Mouse (Mus musculus): ENCODE results near the gene Fam118b. TPM values are rescaled to one million over a fixed set of nuclear protein-coding genes. Genes with fewer than 3 reads are reported as not detected.
A peak's percentile ranks its signal among the peaks of the same experiment; 100 is the strongest.

Gene Fam118b
- 34.1 and 36.6 TPM in 2 replicates for polyA plus RNA-seq (2014; fragmentation: Nextera tagmentation; extraction: Ambion mirVana)

DNA sequence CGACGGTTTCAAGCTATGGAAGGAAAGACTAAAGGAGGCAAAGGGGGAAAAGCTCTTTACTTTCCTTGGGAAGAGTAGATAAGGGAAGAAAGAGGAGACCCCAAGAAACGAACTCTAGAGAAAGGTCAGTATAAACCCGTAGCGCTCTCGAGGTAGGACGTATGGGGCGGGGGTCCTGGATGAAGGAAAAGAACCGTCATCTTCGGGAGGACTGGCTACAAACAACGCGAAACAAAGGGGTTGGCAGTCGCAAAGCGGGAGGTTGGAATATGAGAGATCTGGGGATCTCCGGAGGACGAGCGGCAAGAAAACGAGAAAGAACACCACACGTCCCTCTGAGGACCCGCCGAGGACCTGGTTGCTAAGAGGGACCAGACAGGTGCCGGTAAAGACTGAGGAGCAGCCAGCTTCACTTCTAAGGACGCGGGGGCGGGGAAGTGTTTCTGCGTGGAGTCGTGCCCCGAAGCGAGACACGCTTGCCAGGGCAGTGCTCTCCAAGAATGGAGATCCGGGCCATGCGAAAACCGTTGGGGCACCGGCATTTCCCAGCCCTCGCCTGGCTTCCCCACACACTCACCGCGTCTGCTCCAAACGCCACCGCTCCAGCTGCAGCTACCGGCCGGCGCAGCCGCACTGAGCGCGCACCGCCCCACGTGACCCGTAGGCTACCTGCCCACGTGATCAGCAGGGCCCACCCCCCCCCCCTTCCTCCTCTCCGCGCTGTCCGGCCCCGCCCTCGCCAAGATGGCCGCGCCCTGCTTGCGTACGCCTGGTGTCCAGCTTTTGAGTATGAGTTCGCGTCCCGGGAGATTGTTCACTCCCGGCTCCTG lies at the start of gene Fam118b, which contains the start of gene Rpusd4:
Fam118b (minus strand) TSS at position 660 of the 830 bp plus-strand sequence.
Rpusd4 (plus strand) TSS at position 720 of the 830 bp plus-strand sequence.
- Histone ChIP-seq H3K4me1 (ENCODE audit: control insufficient read depth, insufficient read depth, low read length) (peaks cover 5% of the 10 kb centered on the region; the same call in 1 of the 2 replicates), H3K36me3 (ENCODE audit: control insufficient read depth, insufficient read depth, low read length) (peaks cover 2% of the 10 kb centered on the region), H3K9me3 (ENCODE audit: control insufficient read depth, low read depth, low read length) (no peaks in the 10 kb centered on the region), H3K9ac (replicated peaks; ENCODE audit: low read depth, low read length) (peak within 1 kb of the TSS; percentile 52), H3K4me3 (ENCODE audit: low read depth, low read length) (peak within 1 kb of the TSS; percentile 79), H3K4me2 (replicated peaks; ENCODE audit: low read depth, low read length) (peak within 1 kb of the TSS; percentile 67), H3K27ac (ENCODE audit: low read length) (peak within 1 kb of the TSS; percentile 23; the same call in 1 of the 2 replicates), H3K27me3 (ENCODE audit: control insufficient read depth, insufficient read depth, low read length) (no peaks in the 10 kb centered on the region)
- ATAC-seq (ENCODE audit: insufficient number of reproducible peaks, insufficient read depth, low FRiP score, low read depth): peak; percentile 95
- under 1% methylated on average over 62 of the region's 62 CpGs for WGBS

DNA sequence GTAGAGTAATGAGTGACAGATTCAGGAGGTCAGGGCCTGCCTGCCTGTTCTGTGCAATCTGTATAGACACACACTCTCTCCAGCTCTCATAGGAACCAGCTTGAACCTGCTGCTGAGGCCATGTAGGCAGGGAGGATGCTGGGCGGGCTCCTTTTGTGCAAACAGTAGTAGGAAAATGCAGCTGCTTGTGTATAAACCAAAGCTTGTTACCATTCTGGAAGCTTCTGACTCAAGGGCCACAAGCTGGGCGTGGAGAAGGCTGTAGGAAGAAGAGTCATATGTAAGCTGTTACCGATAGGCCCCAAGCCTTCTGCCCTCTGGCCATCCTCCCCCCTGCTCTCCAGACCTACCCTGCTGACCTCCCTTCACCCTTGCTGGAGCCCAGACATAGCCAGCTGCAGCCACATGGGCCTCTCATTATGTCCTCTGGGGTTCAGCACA lies 49.2 kb upstream of the Fam118b start:
- peak; percentile 50; the same call in 1 of the 2 replicates for ATAC-seq (ENCODE audit: insufficient number of reproducible peaks, insufficient read depth, low FRiP score, low read depth)
- Histone ChIP-seq H3K36me3 (ENCODE audit: control insufficient read depth, insufficient read depth, low read length) (no peaks in the 10 kb centered on the region), H3K4me3 (ENCODE audit: low read depth, low read length) (no peak overlapping the region), H3K27ac (ENCODE audit: low read length) (0 out of 2 replicates have a peak overlapping the region, but pooled peaks have one; percentile 44), H3K9ac (replicated peaks; ENCODE audit: low read depth, low read length) (no peak overlapping the region), H3K4me2 (replicated peaks; ENCODE audit: low read depth, low read length) (no peak overlapping the region), H3K9me3 (ENCODE audit: control insufficient read depth, low read depth, low read length) (no peaks in the 10 kb centered on the region), H3K4me1 (ENCODE audit: control insufficient read depth, insufficient read depth, low read length) (peaks cover 36% of the 10 kb centered on the region), H3K27me3 (ENCODE audit: control insufficient read depth, insufficient read depth, low read length) (no peaks in the 10 kb centered on the region)
- WGBS: 50% methylated on average over 3 of the region's 3 CpGs

DNA sequence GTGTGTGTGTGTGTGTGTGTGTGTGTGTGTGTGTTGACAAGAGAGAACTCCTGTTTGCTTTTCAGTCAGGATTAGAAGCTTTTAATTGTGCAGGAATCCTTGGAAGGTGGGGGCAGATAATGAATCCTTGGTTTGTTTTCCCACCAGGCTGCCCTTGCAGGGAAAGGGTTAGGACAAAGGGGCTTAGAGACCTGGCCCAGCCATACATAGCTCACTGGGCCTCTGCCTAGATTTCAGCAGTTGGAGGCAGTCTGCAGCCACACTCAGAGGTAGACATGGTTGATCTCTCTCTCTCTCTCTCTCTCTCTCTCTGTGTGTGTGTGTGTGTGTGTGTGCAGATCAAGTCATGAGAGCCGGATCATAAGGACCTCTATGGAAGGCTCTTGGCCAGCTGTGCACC lies 46.6 kb upstream of the Fam118b start:
- Histone ChIP-seq H3K36me3 (ENCODE audit: control insufficient read depth, insufficient read depth, low read length) (no peaks in the 10 kb centered on the region), H3K4me1 (ENCODE audit: control insufficient read depth, insufficient read depth, low read length) (peaks cover 36% of the 10 kb centered on the region), H3K4me3 (ENCODE audit: low read depth, low read length) (no peak overlapping the region), H3K9me3 (ENCODE audit: control insufficient read depth, low read depth, low read length) (no peaks in the 10 kb centered on the region), H3K4me2 (replicated peaks; ENCODE audit: low read depth, low read length) (no peak overlapping the region), H3K27me3 (ENCODE audit: control insufficient read depth, insufficient read depth, low read length) (no peaks in the 10 kb centered on the region), H3K27ac (ENCODE audit: low read length) (no peak overlapping the region), H3K9ac (replicated peaks; ENCODE audit: low read depth, low read length) (no peak overlapping the region)
- 50% methylated on average over 1 of the region's 1 CpGs for WGBS
- ATAC-seq (ENCODE audit: insufficient number of reproducible peaks, insufficient read depth, low FRiP score, low read depth): no peak

DNA sequence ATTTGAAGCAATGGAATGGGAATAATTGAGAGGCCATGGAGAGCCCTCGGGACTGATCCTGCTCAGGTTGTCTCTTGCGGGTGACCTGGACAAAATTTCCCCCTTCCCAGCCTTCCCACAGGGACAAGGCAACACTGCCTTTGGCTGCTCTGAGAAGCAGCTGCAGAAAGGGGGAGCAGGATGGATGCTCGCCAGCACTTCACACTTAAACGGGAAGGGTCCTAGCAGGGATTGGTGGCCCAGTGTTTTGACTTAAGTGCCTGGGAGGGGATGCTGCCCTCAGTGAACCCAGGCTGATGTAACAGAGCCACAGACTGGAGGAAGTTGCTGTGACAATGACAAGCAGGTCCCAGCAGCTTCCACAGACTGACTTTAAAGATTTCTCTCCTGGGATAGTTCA lies 46.0 kb upstream of the Fam118b start:
- H3K27me3 ChIP-seq (ENCODE audit: control insufficient read depth, insufficient read depth, low read length): no peaks in the 10 kb centered on the region
- no peaks in the 10 kb centered on the region for H3K36me3 ChIP-seq (ENCODE audit: control insufficient read depth, insufficient read depth, low read length)
- no peak overlapping the region for H3K4me2 ChIP-seq (replicated peaks; ENCODE audit: low read depth, low read length)
- WGBS: 38% methylated on average over 4 of the region's 4 CpGs
- ATAC-seq (ENCODE audit: insufficient number of reproducible peaks, insufficient read depth, low FRiP score, low read depth): no peak
- peaks cover 31% of the 10 kb centered on the region for H3K4me1 ChIP-seq (ENCODE audit: control insufficient read depth, insufficient read depth, low read length)
- H3K9ac ChIP-seq (replicated peaks; ENCODE audit: low read depth, low read length): no peak overlapping the region
- no peaks in the 10 kb centered on the region for H3K9me3 ChIP-seq (ENCODE audit: control insufficient read depth, low read depth, low read length)
- H3K27ac ChIP-seq (ENCODE audit: low read length): no peak overlapping the region
- no peak overlapping the region for H3K4me3 ChIP-seq (ENCODE audit: low read depth, low read length)

DNA sequence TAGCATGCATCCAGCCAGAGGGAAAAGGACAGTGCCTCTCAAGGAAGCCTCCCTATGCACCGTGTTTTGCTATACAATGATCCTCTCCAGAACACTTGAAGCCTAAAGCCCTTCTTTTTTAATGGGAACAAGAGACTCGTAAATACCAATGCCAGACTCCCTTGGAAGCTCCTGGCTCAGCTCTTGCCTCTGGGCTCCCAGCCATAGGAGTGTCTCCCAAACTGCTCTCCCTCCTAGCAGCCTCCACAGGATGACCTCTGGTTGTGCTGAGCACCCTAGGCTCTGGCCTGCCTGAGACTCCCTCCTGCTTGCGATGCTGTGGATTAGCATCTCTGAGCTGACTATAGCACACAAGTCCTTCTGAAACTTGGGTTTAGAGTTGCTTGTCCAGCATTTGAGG lies 44.9 kb upstream of the Fam118b start:
- peak overlapping the region; percentile 22; the same call in 1 of the 2 replicates for H3K27ac ChIP-seq (ENCODE audit: low read length)
- no peaks in the 10 kb centered on the region for H3K9me3 ChIP-seq (ENCODE audit: control insufficient read depth, low read depth, low read length)
- WGBS: 53% methylated on average over 3 of the region's 3 CpGs
- H3K4me3 ChIP-seq (ENCODE audit: low read depth, low read length): no peak overlapping the region
- no peak for ATAC-seq (ENCODE audit: insufficient number of reproducible peaks, insufficient read depth, low FRiP score, low read depth)
- H3K9ac ChIP-seq (replicated peaks; ENCODE audit: low read depth, low read length): no peak overlapping the region
- H3K27me3 ChIP-seq (ENCODE audit: control insufficient read depth, insufficient read depth, low read length): no peaks in the 10 kb centered on the region
- H3K4me2 ChIP-seq (replicated peaks; ENCODE audit: low read depth, low read length): no peak overlapping the region
- no peaks in the 10 kb centered on the region for H3K36me3 ChIP-seq (ENCODE audit: control insufficient read depth, insufficient read depth, low read length)
- H3K4me1 ChIP-seq (ENCODE audit: control insufficient read depth, insufficient read depth, low read length): peaks cover 21% of the 10 kb centered on the region

DNA sequence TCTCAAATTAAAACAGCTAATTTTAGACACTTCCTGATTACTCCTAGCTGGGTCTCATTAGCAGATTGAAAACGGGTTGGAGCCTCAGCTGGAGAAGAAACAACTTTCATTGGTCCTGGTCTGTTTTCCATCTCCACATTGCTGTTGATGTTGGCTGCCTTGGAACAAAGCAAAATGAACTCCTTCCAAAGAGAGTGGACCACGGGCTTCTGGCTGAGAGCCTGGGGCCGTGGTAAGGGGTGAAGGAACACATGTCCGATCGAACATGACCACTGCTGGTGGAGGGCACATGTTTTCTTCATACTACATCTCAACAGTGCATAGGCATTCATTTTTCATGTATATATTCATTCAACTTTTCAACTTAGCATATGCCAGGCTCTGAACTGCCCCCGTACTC lies 42.8 kb upstream of the Fam118b start:
- H3K27me3 ChIP-seq (ENCODE audit: control insufficient read depth, insufficient read depth, low read length): no peaks in the 10 kb centered on the region
- WGBS: 88% methylated on average over 6 of the region's 6 CpGs
- no peak overlapping the region for H3K4me3 ChIP-seq (ENCODE audit: low read depth, low read length)
- no peaks in the 10 kb centered on the region for H3K36me3 ChIP-seq (ENCODE audit: control insufficient read depth, insufficient read depth, low read length)
- no peak overlapping the region for H3K9ac ChIP-seq (replicated peaks; ENCODE audit: low read depth, low read length)
- peaks cover 10% of the 10 kb centered on the region; the same call in 1 of the 2 replicates for H3K4me1 ChIP-seq (ENCODE audit: control insufficient read depth, insufficient read depth, low read length)
- ATAC-seq (ENCODE audit: insufficient number of reproducible peaks, insufficient read depth, low FRiP score, low read depth): no peak
- no peak overlapping the region for H3K4me2 ChIP-seq (replicated peaks; ENCODE audit: low read depth, low read length)
- H3K9me3 ChIP-seq (ENCODE audit: control insufficient read depth, low read depth, low read length): no peaks in the 10 kb centered on the region
- H3K27ac ChIP-seq (ENCODE audit: low read length): no peak overlapping the region

DNA sequence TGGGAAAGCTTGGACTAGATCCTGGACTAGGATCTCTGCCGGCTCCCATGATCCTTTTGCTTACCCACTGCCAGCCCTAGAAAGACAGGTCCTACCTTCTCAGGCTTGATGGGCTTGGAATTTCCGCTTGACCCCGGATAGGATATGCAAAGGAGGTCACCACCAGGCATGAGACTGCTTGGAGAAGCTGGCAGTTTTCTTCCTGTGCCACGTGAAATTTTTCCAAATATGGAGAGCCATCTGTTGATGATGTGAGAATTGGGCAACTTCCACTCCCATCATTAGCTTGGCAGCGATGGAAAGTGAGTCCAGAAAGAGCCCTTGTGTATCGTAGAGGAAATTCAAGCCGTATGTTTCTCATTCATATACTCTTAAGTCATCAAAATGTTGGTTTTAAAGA lies 39.9 kb upstream of the Fam118b start:
- H3K9me3 ChIP-seq (ENCODE audit: control insufficient read depth, low read depth, low read length): no peaks in the 10 kb centered on the region
- no peak for ATAC-seq (ENCODE audit: insufficient number of reproducible peaks, insufficient read depth, low FRiP score, low read depth)
- WGBS: 71% methylated on average over 7 of the region's 7 CpGs

DNA sequence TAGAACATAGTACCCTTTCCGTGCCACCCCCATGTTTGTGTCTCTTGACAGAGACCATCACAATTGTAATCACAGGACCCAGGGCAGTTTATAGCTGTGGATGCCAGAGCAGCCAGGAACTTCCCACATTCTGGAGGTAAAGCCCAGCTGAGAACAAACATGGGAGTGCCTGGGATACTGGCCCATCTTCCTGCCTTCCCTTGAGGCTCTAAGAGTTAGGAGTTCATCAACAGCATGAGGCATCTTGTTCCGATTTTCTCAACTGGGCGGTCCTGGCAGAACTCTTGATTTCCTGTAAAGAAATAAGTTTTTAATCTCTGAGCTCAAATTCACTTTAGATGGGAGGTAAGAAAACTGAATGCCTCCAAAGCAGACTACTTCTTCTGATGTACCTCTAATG lies 34.6 kb upstream of the Fam118b start:
- 90% methylated on average over 3 of the region's 3 CpGs for WGBS
- Histone ChIP-seq H3K4me2 (replicated peaks; ENCODE audit: low read depth, low read length) (no peak overlapping the region), H3K4me1 (ENCODE audit: control insufficient read depth, insufficient read depth, low read length) (no peaks in the 10 kb centered on the region), H3K36me3 (ENCODE audit: control insufficient read depth, insufficient read depth, low read length) (no peaks in the 10 kb centered on the region), H3K4me3 (ENCODE audit: low read depth, low read length) (no peak overlapping the region), H3K27ac (ENCODE audit: low read length) (no peak overlapping the region), H3K9ac (replicated peaks; ENCODE audit: low read depth, low read length) (no peak overlapping the region), H3K27me3 (ENCODE audit: control insufficient read depth, insufficient read depth, low read length) (no peaks in the 10 kb centered on the region), H3K9me3 (ENCODE audit: control insufficient read depth, low read depth, low read length) (no peaks in the 10 kb centered on the region)
- no peak for ATAC-seq (ENCODE audit: insufficient number of reproducible peaks, insufficient read depth, low FRiP score, low read depth)

More for the DNA sequence above, 39.9 kb upstream of the Fam118b start:
- Histone ChIP-seq H3K36me3 (ENCODE audit: control insufficient read depth, insufficient read depth, low read length) (no peaks in the 10 kb centered on the region), H3K27ac (ENCODE audit: low read length) (no peak overlapping the region), H3K4me2 (replicated peaks; ENCODE audit: low read depth, low read length) (no peak overlapping the region), H3K27me3 (ENCODE audit: control insufficient read depth, insufficient read depth, low read length) (no peaks in the 10 kb centered on the region), H3K4me3 (ENCODE audit: low read depth, low read length) (no peak overlapping the region), H3K4me1 (ENCODE audit: control insufficient read depth, insufficient read depth, low read length) (no peaks in the 10 kb centered on the region), H3K9ac (replicated peaks; ENCODE audit: low read depth, low read length) (no peak overlapping the region)

Data from stomach, embryonic 14.5 days (tissue).